Mouse (Mus musculus) embryonic facial prominence, embryonic 10.5 days (tissue): ENCODE measurements at regions not wholly inside any gene's neighbourhood (a gene's known extent, or its start where the extent isn't known, plus 50 kb on each side); places are given as distances from the start of the nearest gene placed in this dataset.
"Not testable (repeated sequence)": the region's sequence is repeated elsewhere in the genome, so short reads cannot be mapped to it uniquely, and the experiment has no call there.

ENCODE experiments used
- DNase-seq: peaks from one replicate; pipeline ENCODE4 v3.0.0-alpha.2; 2017; ENCODE audit warnings: low spot score
- H3K27ac ChIP-seq: fragments of 300-500 bp; sonication (generic); replicated peaks from 2 replicates; pipeline ENCODE4 v1.5.1; 2016; ENCODE audit warnings: mild to moderate bottlenecking
- H3K27me3 ChIP-seq: fragments of 300-500 bp; sonication (generic); replicated peaks from 2 replicates; pipeline ENCODE4 v1.6.1; 2016; ENCODE audit warnings: low read depth, mild to moderate bottlenecking; ENCODE audit not compliant: poor library complexity, severe bottlenecking
- H3K36me3 ChIP-seq: fragments of 300-500 bp; sonication (generic); replicated peaks from 2 replicates; pipeline ENCODE4 v1.6.1; 2016; ENCODE audit warnings: mild to moderate bottlenecking, moderate library complexity
- H3K4me1 ChIP-seq: fragments of 300-500 bp; sonication (generic); 2 replicates; pipeline ENCODE4 v1.6.1; 2016
- H3K4me3 ChIP-seq: fragments of 300-500 bp; sonication (generic); 2 replicates; pipeline ENCODE4 v1.5.1; 2016; ENCODE audit warnings: mild to moderate bottlenecking, moderate library complexity
- H3K9me3 ChIP-seq: fragments of 300-500 bp; sonication (generic); 2 replicates; pipeline ENCODE4 v1.6.1; 2016; ENCODE audit warnings: mild to moderate bottlenecking
- WGBS: fragments of 180-500 bp; shearing (Covaris S2); methylation state at CpG from one replicate; pipeline ENCODE4 v1.1.7; 2016; 5-methylcytosine and 5-hydroxymethylcytosine counted together

GRCm38 (mm10) chr13:50906431-50906830 is 194.2 kb upstream of the Spin1 start:
- not testable (repeated sequence) for H3K9me3 ChIP-seq, H3K4me1 ChIP-seq, DNase-seq, H3K4me3 ChIP-seq, H3K27me3 ChIP-seq, H3K36me3 ChIP-seq, H3K27ac ChIP-seq
- 86% methylated on average over 6 of the region's 6 CpGs for WGBS

- WGBS, result 94% methylated on average over 1 of the region's 1 CpGs
- Histone ChIP-seq H3K4me1 (no peaks in the 10 kb centered on the region), H3K4me3 (no peak overlapping the region), H3K27ac (no peak overlapping the region), H3K9me3 (no peaks in the 10 kb centered on the region), H3K36me3 (no peaks in the 10 kb centered on the region), H3K27me3 (no peaks in the 10 kb centered on the region)
- DNase-seq, result no peak
Measured at GRCm38 (mm10) chr13:50906910-50907309, 193.8 kb upstream of the Spin1 start.

- H3K9me3 ChIP-seq, H3K27ac ChIP-seq, DNase-seq, H3K36me3 ChIP-seq, H3K4me1 ChIP-seq, H3K27me3 ChIP-seq, H3K4me3 ChIP-seq: not testable (repeated sequence)
- WGBS, result 68% methylated on average over 2 of the region's 2 CpGs
Measured at GRCm38 (mm10) chr13:50912776-50913175, 187.9 kb upstream of the Spin1 start.

- not testable (repeated sequence) for H3K4me1 ChIP-seq, H3K4me3 ChIP-seq, H3K9me3 ChIP-seq, H3K27ac ChIP-seq, DNase-seq, H3K27me3 ChIP-seq, H3K36me3 ChIP-seq
- 86% methylated on average over 3 of the region's 3 CpGs for WGBS
Measured at GRCm38 (mm10) chr13:50934017-50934416, 166.7 kb upstream of the Spin1 start.

GRCm38 (mm10) chr13:50942561-50942960 is 158.1 kb upstream of the Spin1 start:
- Histone ChIP-seq H3K4me3 (no peak overlapping the region), H3K9me3 (no peaks in the 10 kb centered on the region), H3K36me3 (no peaks in the 10 kb centered on the region), H3K27ac (no peak overlapping the region), H3K4me1 (no peaks in the 10 kb centered on the region), H3K27me3 (no peaks in the 10 kb centered on the region)
- no peak for DNase-seq
- 79% methylated on average over 3 of the region's 3 CpGs for WGBS

GRCm38 (mm10) chr13:50949545-50950226 is 151.0 kb upstream of the Spin1 start:
- no peaks in the 10 kb centered on the region for H3K36me3 ChIP-seq
- H3K27me3 ChIP-seq, result no peaks in the 10 kb centered on the region
- H3K4me1 ChIP-seq, result no peaks in the 10 kb centered on the region
- WGBS, result 48% methylated on average over 6 of the region's 6 CpGs
- DNase-seq, result peak; percentile 69
- no peak overlapping the region for H3K4me3 ChIP-seq
- no peaks in the 10 kb centered on the region for H3K9me3 ChIP-seq
- H3K27ac ChIP-seq, result no peak overlapping the region

GRCm38 (mm10) chr13:50954671-50955070 is 146.0 kb upstream of the Spin1 start:
- Histone ChIP-seq H3K4me1 (no peaks in the 10 kb centered on the region), H3K27me3 (no peaks in the 10 kb centered on the region), H3K4me3 (no peak overlapping the region), H3K27ac (no peak overlapping the region), H3K9me3 (no peaks in the 10 kb centered on the region), H3K36me3 (no peaks in the 10 kb centered on the region)
- DNase-seq, result no peak
- 90% methylated on average over 6 of the region's 6 CpGs for WGBS

GRCm38 (mm10) chr13:50958051-50958883 is 142.4 kb upstream of the Spin1 start:
- DNase-seq, result no peak
- Histone ChIP-seq H3K27ac (no peak overlapping the region), H3K27me3 (no peaks in the 10 kb centered on the region), H3K4me1 (no peaks in the 10 kb centered on the region), H3K4me3 (no peak overlapping the region), H3K36me3 (no peaks in the 10 kb centered on the region), H3K9me3 (no peaks in the 10 kb centered on the region)
- 73% methylated on average over 20 of the region's 20 CpGs for WGBS

GRCm38 (mm10) chr13:50960909-50961308 is 139.8 kb upstream of the Spin1 start:
- Histone ChIP-seq H3K4me1 (peaks cover 6% of the 10 kb centered on the region; the same call in 1 of the 2 replicates), H3K36me3 (no peaks in the 10 kb centered on the region), H3K4me3 (no peak overlapping the region), H3K27me3 (no peaks in the 10 kb centered on the region), H3K27ac (no peak overlapping the region), H3K9me3 (no peaks in the 10 kb centered on the region)
- no peak for DNase-seq
- WGBS, result 87% methylated on average over 12 of the region's 12 CpGs

- Histone ChIP-seq H3K27ac (no peak overlapping the region), H3K9me3 (no peaks in the 10 kb centered on the region), H3K4me3 (no peak overlapping the region), H3K36me3 (no peaks in the 10 kb centered on the region), H3K4me1 (peaks cover 12% of the 10 kb centered on the region), H3K27me3 (no peaks in the 10 kb centered on the region)
- WGBS, result 72% methylated on average over 9 of the region's 9 CpGs
- peak; percentile 28 for DNase-seq
Measured at GRCm38 (mm10) chr13:50964070-50964469, 136.6 kb upstream of the Spin1 start.

GRCm38 (mm10) chr13:50965041-50965440 is 135.6 kb upstream of the Spin1 start:
- H3K36me3 ChIP-seq, DNase-seq, H3K4me3 ChIP-seq, H3K9me3 ChIP-seq, H3K27me3 ChIP-seq, H3K27ac ChIP-seq: not testable (repeated sequence)
- 68% methylated on average over 7 of the region's 7 CpGs for WGBS
- peaks cover 12% of the 10 kb centered on the region for H3K4me1 ChIP-seq

GRCm38 (mm10) chr13:50965678-50966077 is 135.0 kb upstream of the Spin1 start:
- Histone ChIP-seq H3K4me3 (no peak overlapping the region), H3K27ac (no peak overlapping the region; the same call in 1 of the 2 replicates), H3K27me3 (no peaks in the 10 kb centered on the region), H3K36me3 (no peaks in the 10 kb centered on the region), H3K9me3 (no peaks in the 10 kb centered on the region), H3K4me1 (peaks cover 12% of the 10 kb centered on the region)
- DNase-seq, result no peak
- 63% methylated on average over 4 of the region's 4 CpGs for WGBS

- Histone ChIP-seq H3K4me3 (no peak overlapping the region), H3K27me3 (no peaks in the 10 kb centered on the region), H3K36me3 (no peaks in the 10 kb centered on the region), H3K9me3 (no peaks in the 10 kb centered on the region), H3K4me1 (peaks cover 19% of the 10 kb centered on the region), H3K27ac (0 out of 2 replicates have a peak overlapping the region, but pooled peaks have one; percentile 44)
- 89% methylated on average over 2 of the region's 2 CpGs for WGBS
- no peak for DNase-seq
Measured at GRCm38 (mm10) chr13:50966826-50967225, 133.9 kb upstream of the Spin1 start.
